Mouse (Mus musculus) lung, postnatal 0 days (tissue): Measurements from ENCODE around the gene Higd1a.

Experiments used
- CTCF ChIP-seq: IDR thresholded peaks from 2 replicates; pipeline ENCODE4 v1.5.1; 2016; ENCODE audit warnings: antibody characterized with exemption, mild to moderate bottlenecking
- EP300 ChIP-seq: IDR thresholded peaks from 2 replicates; pipeline ENCODE4 v1.6.1; 2016; ENCODE audit warnings: antibody characterized with exemption, mild to moderate bottlenecking, control low read depth

- no peak for TF ChIP-seq CTCF
- TF ChIP-seq EP300 = no peak
Measured at GRCm38 (mm10) chr9:121865425-121866008, 7.4 kb upstream of the Higd1a start.
